Mouse (Mus musculus) embryonic fibroblast, embryonic 13.5 days (primary cell): ENCODE data around the gene Gpam.

ENCODE experiments used
- CTCF ChIP-seq: IDR thresholded peaks from 2 replicates; pipeline ENCODE4 v1.5.1; 2011; ENCODE audit warnings: mild to moderate bottlenecking, control low read depth, low read length, moderate library complexity, borderline replicate concordance; ENCODE audit not compliant: insufficient read depth
- POLR2A ChIP-seq: IDR thresholded peaks from 2 replicates; pipeline ENCODE4 v1.6.1; 2011; ENCODE audit warnings: low read depth, mild to moderate bottlenecking, control low read depth, low read length, moderate library complexity

DNA sequence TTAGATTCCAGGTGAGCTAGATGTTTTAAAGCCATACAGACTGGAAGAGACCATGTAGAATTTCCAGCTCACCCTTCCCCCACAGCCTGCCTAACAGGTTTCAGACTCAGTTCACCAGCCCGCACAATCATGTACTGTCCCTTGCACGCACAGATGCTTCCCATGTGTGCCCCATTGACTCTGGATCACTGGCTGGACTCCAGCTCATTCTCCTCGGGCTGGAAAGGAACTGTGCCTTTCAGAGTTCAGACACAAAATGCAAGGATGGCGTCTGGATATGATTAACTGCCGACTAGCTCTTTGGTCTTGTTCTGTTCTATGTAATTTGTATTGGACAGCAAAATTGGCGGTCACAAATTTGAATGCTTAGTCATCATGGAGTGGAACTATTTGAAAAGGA is 22.6 kb upstream of the Gpam start:
- TF ChIP-seq CTCF (no peak), POLR2A (no peak)
